ENCODE assay signal across 21 mouse cellular contexts in genomic region chr1:83748061-83748460, GRCm38 (mm10).
DNase-seq lines count a peak whose midpoint lies in the region; ATAC-seq lines count a peak whose summit lies in the region.
"Had no signal": no experiment of that assay in that cellular context is flagged by ENCODE, and none has a peak within 500 bp of the region (broad histone marks: within the 10 kb centered on the region; RNA-seq: fewer than 3 reads in every experiment).

No protein-coding gene starts in this region.

- no peak overlapping the region for H3K4me2 ChIP-seq in hindbrain, embryonic 11.5 days (replicated peaks; ENCODE audit: low read depth, low read length)
- no peak overlapping the region for H3K4me2 ChIP-seq in midbrain, embryonic 12.5 days (replicated peaks)
- H3K4me2 ChIP-seq: heart, embryonic 12.5 days had no signal

- 48% methylated on average over 3 of the region's 3 CpGs for WGBS in hindbrain, embryonic 11.5 days
- 74% methylated on average over 3 of the region's 3 CpGs for whole genome bisulfite sequencing in hindbrain, embryonic 10.5 days
- 64% methylated on average over 3 of the region's 3 CpGs for WGBS in midbrain, embryonic 12.5 days
- WGBS in midbrain, embryonic 10.5 days, result 89% methylated on average over 3 of the region's 3 CpGs

- H3K27ac ChIP-seq in hindbrain, embryonic 11.5 days (ENCODE audit: low read depth, low read length), result peak overlapping the region; percentile 67
- no peak overlapping the region for H3K27ac ChIP-seq in hindbrain, embryonic 10.5 days
- peak overlapping the region; percentile 39; the same call in 1 of the 2 replicates for H3K27ac ChIP-seq in midbrain, embryonic 12.5 days (replicated peaks)
- H3K27ac ChIP-seq in midbrain, embryonic 10.5 days (replicated peaks), result no peak overlapping the region
- H3K27ac ChIP-seq: left cerebral cortex, adult 2 months; limb, embryonic 10.5 days had no signal

- H3K27me3 ChIP-seq in hindbrain, embryonic 11.5 days (ENCODE audit: control insufficient read depth, insufficient read depth, low read length), result no peaks in the 10 kb centered on the region
- no peaks in the 10 kb centered on the region for H3K27me3 ChIP-seq in hindbrain, embryonic 10.5 days (ENCODE audit: insufficient read depth, poor library complexity, severe bottlenecking)
- H3K27me3 ChIP-seq in midbrain, embryonic 12.5 days, result no peaks in the 10 kb centered on the region
- H3K27me3 ChIP-seq in midbrain, embryonic 10.5 days (ENCODE audit: low read depth, poor library complexity, severe bottlenecking), result no peaks in the 10 kb centered on the region
- H3K27me3 ChIP-seq: heart, embryonic 12.5 days had no signal

- H3K4me1 ChIP-seq in hindbrain, embryonic 11.5 days (replicated peaks; ENCODE audit: control insufficient read depth, insufficient read depth, low read length), result no peaks in the 10 kb centered on the region
- peaks cover 8% of the 10 kb centered on the region for H3K4me1 ChIP-seq in hindbrain, embryonic 10.5 days (replicated peaks)
- H3K4me1 ChIP-seq in midbrain, embryonic 12.5 days, result peaks cover 7% of the 10 kb centered on the region
- peaks cover 8% of the 10 kb centered on the region; the same call in 1 of the 2 replicates for H3K4me1 ChIP-seq in midbrain, embryonic 10.5 days
- H3K4me1 ChIP-seq: heart, embryonic 12.5 days; limb, embryonic 10.5 days had no signal

- no peak overlapping the region for H3K4me3 ChIP-seq in hindbrain, embryonic 11.5 days (ENCODE audit: low read depth, low read length)
- H3K4me3 ChIP-seq in hindbrain, embryonic 10.5 days, result no peak overlapping the region
- no peak overlapping the region for H3K4me3 ChIP-seq in midbrain, embryonic 12.5 days
- no peak overlapping the region for H3K4me3 ChIP-seq in midbrain, embryonic 10.5 days
- H3K4me3 ChIP-seq: heart, embryonic 12.5 days; left cerebral cortex, adult 2 months; limb, embryonic 10.5 days had no signal

- peak; percentile 55 for ATAC-seq in hindbrain, embryonic 11.5 days (ENCODE audit: low FRiP score)
- no peak for ATAC-seq in midbrain, embryonic 12.5 days (ENCODE audit: low FRiP score, low read depth)
- ATAC-seq: activated CD4-positive, CD25-positive, alpha-beta regulatory T cell, adult 4 months; liver, postnatal 0 days had no signal

- H3K9ac ChIP-seq in hindbrain, embryonic 11.5 days (ENCODE audit: low read depth, low read length), result no peak overlapping the region
- H3K9ac ChIP-seq in midbrain, embryonic 12.5 days (replicated peaks), result no peak overlapping the region
- H3K9ac ChIP-seq: heart, embryonic 12.5 days; liver, postnatal 0 days had no signal

- H3K36me3 ChIP-seq in hindbrain, embryonic 11.5 days (ENCODE audit: control insufficient read depth, insufficient read depth, low read length), result no peaks in the 10 kb centered on the region
- H3K36me3 ChIP-seq in hindbrain, embryonic 10.5 days, result no peaks in the 10 kb centered on the region
- H3K36me3 ChIP-seq in midbrain, embryonic 12.5 days, result no peaks in the 10 kb centered on the region
- no peaks in the 10 kb centered on the region for H3K36me3 ChIP-seq in midbrain, embryonic 10.5 days
- H3K36me3 ChIP-seq: heart, embryonic 12.5 days; limb, embryonic 10.5 days had no signal

- DNase-seq in embryo, embryonic 10.5 days (ENCODE audit: low spot score), result peak; percentile 23
- DNase-seq in embryo, embryonic 9.5 days (ENCODE audit: extremely low spot score), result no peak
- DNase-seq in hindbrain, embryonic 11.5 days (ENCODE audit: low spot score), result peak; percentile 27
- no peak for DNase-seq in hindbrain, embryonic 10.5 days (ENCODE audit: low spot score)
- DNase-seq in midbrain, embryonic 10.5 days (ENCODE audit: low spot score), result no peak
- peak; percentile 30 for DNase-seq in skeletal muscle tissue, adult 2 months (ENCODE audit: low read depth, low spot score)
- no peak for DNase-seq in ovary, postnatal 10 days (ENCODE audit: low spot score)
- DNase-seq: adrenal gland, postnatal 10 days; cerebellum, postnatal 10 days; gastrocnemius, postnatal 36 days; heart, postnatal 14 days; kidney, postnatal 25 days; liver, postnatal 0 days; lung, postnatal 10 days; right cerebral cortex, postnatal 14 days; thymus, postnatal 36 days had no signal

- no peaks in the 10 kb centered on the region for H3K9me3 ChIP-seq in hindbrain, embryonic 11.5 days (ENCODE audit: control insufficient read depth, low read length)
- H3K9me3 ChIP-seq in hindbrain, embryonic 10.5 days, result no peaks in the 10 kb centered on the region
- no peaks in the 10 kb centered on the region for H3K9me3 ChIP-seq in midbrain, embryonic 12.5 days
- no peaks in the 10 kb centered on the region for H3K9me3 ChIP-seq in midbrain, embryonic 10.5 days (replicated peaks)
- H3K9me3 ChIP-seq: heart, embryonic 12.5 days; limb, embryonic 10.5 days had no signal

Comparison
In these comparisons a context has a peak if more than half of its experiments do, and no peak if none do; other contexts are left out.
1. DNase-seq: peak in embryo, embryonic 10.5 days (single experiment), hindbrain, embryonic 11.5 days (single experiment) and skeletal muscle tissue, adult 2 months (single experiment); none in embryo, embryonic 9.5 days (single experiment), hindbrain, embryonic 10.5 days (single experiment), midbrain, embryonic 10.5 days (single experiment) and ovary, postnatal 10 days (single experiment).
2. H3K27ac ChIP-seq: peak in hindbrain, embryonic 11.5 days (single experiment) and midbrain, embryonic 12.5 days (single experiment); none in hindbrain, embryonic 10.5 days (single experiment) and midbrain, embryonic 10.5 days (single experiment).